Comparison of ENCODE assay signal across 10 mouse cellular contexts in genomic region chr5:29479198-29479593, GRCm38 (mm10). TPM values are rescaled to one million over a fixed set of nuclear protein-coding genes. Genes with fewer than 3 reads are reported as not detected.
DNase-seq lines count a peak whose midpoint lies in the region; ATAC-seq and TF ChIP-seq lines count a peak whose summit lies in the region.
"Had no signal": no experiment of that assay in that cellular context is flagged by ENCODE, and none has a peak within 500 bp of the region (broad histone marks: within the 10 kb centered on the region; RNA-seq: fewer than 3 reads in every experiment).

No protein-coding gene starts in this region.

- no peak overlapping the region for H3K9ac ChIP-seq in lung, postnatal 0 days (replicated peaks; ENCODE audit: low read depth)
- no peak overlapping the region for H3K9ac ChIP-seq in stomach, embryonic 16.5 days (ENCODE audit: low read length)

- TF ChIP-seq CTCF in gastrocnemius, adult 2 months (IDR thresholded peaks at IDR 0.05), result peak; percentile 26; the same call in 1 of the 2 replicates
- TF ChIP-seq CTCF in lung, postnatal 0 days (IDR thresholded peaks at IDR 0.05), result peak; percentile 59

- no peaks in the 10 kb centered on the region; the same call in 1 of the 2 replicates for H3K4me1 ChIP-seq in lung, postnatal 0 days (ENCODE audit: insufficient read depth, low read depth, low read length)
- peaks cover 10% of the 10 kb centered on the region; the same call in 1 of the 2 replicates for H3K4me1 ChIP-seq in stomach, embryonic 16.5 days (ENCODE audit: control insufficient read depth, insufficient read depth, low read length)

- ATAC-seq in lung, postnatal 0 days, result no peak
- ATAC-seq in stomach, embryonic 16.5 days (ENCODE audit: insufficient read depth, low FRiP score), result peak; percentile 49; the same call in 1 of the 2 replicates

- intact Hi-C loops in gastrocnemius, adult 2 months (cut with DNase I), result no loop called here

- peak; percentile 26 for DNase-seq in gastrocnemius, adult 2 months
- no peak for DNase-seq in gastrocnemius, adult 8-10 months (ENCODE audit: low spot score in 2 of 2)
- DNase-seq in NIH3T3 (ENCODE audit: low read depth), result peak; percentile 56
- DNase-seq in heart, postnatal 4 days, result peak; percentile 60
- DNase-seq in lung, postnatal 0 days (ENCODE audit: low spot score), result peak; percentile 36
- no peak for DNase-seq in gastrocnemius, postnatal 10 days
- no peak for DNase-seq in spleen, postnatal 36 days (ENCODE audit: low spot score in 2 of 2)

- H3K4me2 ChIP-seq in lung, postnatal 0 days (replicated peaks; ENCODE audit: low read depth, low read length), result no peak overlapping the region
- H3K4me2 ChIP-seq in stomach, embryonic 16.5 days (ENCODE audit: low read depth, low read length), result peak overlapping the region; percentile 76

- no peaks in the 10 kb centered on the region for H3K9me3 ChIP-seq in lung, postnatal 0 days (ENCODE audit: low read length)
- H3K9me3 ChIP-seq in stomach, embryonic 16.5 days (replicated peaks; ENCODE audit: control insufficient read depth, low read length), result no peaks in the 10 kb centered on the region

- H3K27ac ChIP-seq in gastrocnemius, adult 2 months, result no peak overlapping the region
- no peak overlapping the region for H3K27ac ChIP-seq in lung, postnatal 0 days (ENCODE audit: low read length)
- no peak overlapping the region for H3K27ac ChIP-seq in stomach, embryonic 16.5 days (ENCODE audit: low read length)

- WGBS in lung, postnatal 0 days, result under 1% methylated on average over 14 of the region's 14 CpGs
- WGBS in stomach, embryonic 16.5 days, result under 1% methylated on average over 14 of the region's 14 CpGs

- peak overlapping the region; percentile 65 for H3K4me3 ChIP-seq in gastrocnemius, adult 2 months
- H3K4me3 ChIP-seq in lung, postnatal 0 days (ENCODE audit: low read depth, low read length), result no peak overlapping the region
- peak overlapping the region; percentile 57 for H3K4me3 ChIP-seq in stomach, embryonic 16.5 days (replicated peaks; ENCODE audit: low read length)
- H3K4me3 ChIP-seq: erythroblast, embryonic 14.5 days had no signal

- peaks cover 83% of the 10 kb centered on the region for H3K27me3 ChIP-seq in lung, postnatal 0 days (replicated peaks; ENCODE audit: insufficient read depth, low read length)
- H3K27me3 ChIP-seq in stomach, embryonic 16.5 days (ENCODE audit: control insufficient read depth, insufficient read depth, low read length), result peaks cover 79% of the 10 kb centered on the region
- H3K27me3 ChIP-seq: CH12.LX had no signal

- no peaks in the 10 kb centered on the region for H3K36me3 ChIP-seq in lung, postnatal 0 days (ENCODE audit: insufficient read depth, low read length)
- no peaks in the 10 kb centered on the region for H3K36me3 ChIP-seq in stomach, embryonic 16.5 days (ENCODE audit: control insufficient read depth, insufficient read depth, low read length)

- TF ChIP-seq EP300 in lung, postnatal 0 days (IDR thresholded peaks at IDR 0.05), result no peak

RNA-seq across cellular contexts. Expression of gene Mnx1, which starts 0.9 kb away (rescaled TPM):
- total RNA-seq in gastrocnemius, adult 2 months (2021), result not detected
- total RNA-seq in gastrocnemius, adult 8-10 months (2022), result not detected
- not detected for total RNA-seq in heart, postnatal 4 days (2021)
- polyA plus RNA-seq in lung, postnatal 0 days (2015; fragmentation: Nextera tagmentation; extraction: Ambion mirVana), result not detected in 2 replicates
- 0.75 and 1.1 TPM in 2 replicates for polyA plus RNA-seq in stomach, embryonic 16.5 days (2015; fragmentation: Nextera tagmentation; extraction: Ambion mirVana)
- not detected for total RNA-seq in gastrocnemius, postnatal 10 days (2021)
- polyA plus RNA-seq: erythroblast, embryonic 14.5 days had no signal

RNA-seq across cellular contexts. Expression of gene Nom1, which starts 44.7 kb away (rescaled TPM):
- 10 to 100 TPM; 11.2 to 13.6 TPM for total RNA-seq in gastrocnemius, adult 2 months (2021)
- total RNA-seq in gastrocnemius, adult 8-10 months (2022), result 10 to 100 TPM; 10.2 to 14.0 (median 13.1) TPM
- 10 to 100 TPM; 13.3 to 15.7 TPM for total RNA-seq in heart, postnatal 4 days (2021)
- 16.3 and 17.6 TPM in 2 replicates for polyA plus RNA-seq in lung, postnatal 0 days (2015; fragmentation: Nextera tagmentation; extraction: Ambion mirVana)
- polyA plus RNA-seq in stomach, embryonic 16.5 days (2015; fragmentation: Nextera tagmentation; extraction: Ambion mirVana), result 26.5 and 28.5 TPM in 2 replicates
- 10 to 100 TPM; 11.8 to 13.6 TPM for total RNA-seq in gastrocnemius, postnatal 10 days (2021)

Comparison
In these comparisons a context has a peak if more than half of its experiments do, and no peak if none do; other contexts are left out.
1. DNase-seq: peak in gastrocnemius, adult 2 months (single experiment), NIH3T3 (single experiment), heart, postnatal 4 days (single experiment) and lung, postnatal 0 days (single experiment); none in gastrocnemius, adult 8-10 months (0 of 2), gastrocnemius, postnatal 10 days (single experiment) and spleen, postnatal 36 days (0 of 2).